In genomic region chr4:149571651-149572149, GRCm38 (mm10) we compare ENCODE assay signal across 8 mouse cellular contexts. TPM values are rescaled to one million over a fixed set of nuclear protein-coding genes. Genes with fewer than 3 reads are reported as not detected.
DNase-seq lines count a peak whose midpoint lies in the region; ATAC-seq lines count a peak whose summit lies in the region.
"Had no signal": no experiment of that assay in that cellular context is flagged by ENCODE, and none has a peak within 500 bp of the region (broad histone marks: within the 10 kb centered on the region; RNA-seq: fewer than 3 reads in every experiment).

No protein-coding gene starts in this region.

- DNase-seq in MN1 (ENCODE audit: low spot score) = peak; percentile 53
- DNase-seq in adrenal gland, postnatal 25 days = peak; percentile 41
- DNase-seq in neural tube, embryonic 10.5 days (ENCODE audit: extremely low spot score, low spot score) = no peak
- DNase-seq in retina, embryonic 14.5 days (ENCODE audit: low spot score) = no peak

- H3K4me1 ChIP-seq in heart, embryonic 13.5 days = peaks cover 39% of the 10 kb centered on the region
- H3K4me1 ChIP-seq in limb, embryonic 15.5 days = peaks cover 45% of the 10 kb centered on the region
- H3K4me1 ChIP-seq in midbrain, embryonic 16.5 days (ENCODE audit: control insufficient read depth, insufficient read depth, low read length) = peaks cover 4% of the 10 kb centered on the region

- no peak overlapping the region for H3K4me3 ChIP-seq in heart, embryonic 13.5 days
- no peak overlapping the region for H3K4me3 ChIP-seq in limb, embryonic 15.5 days
- H3K4me3 ChIP-seq in midbrain, embryonic 16.5 days (ENCODE audit: low read depth, low read length) = no peak overlapping the region

- no peaks in the 10 kb centered on the region for H3K9me3 ChIP-seq in heart, embryonic 13.5 days
- no peaks in the 10 kb centered on the region for H3K9me3 ChIP-seq in limb, embryonic 15.5 days
- H3K9me3 ChIP-seq in midbrain, embryonic 16.5 days (replicated peaks; ENCODE audit: control insufficient read depth, low read length, poor library complexity, severe bottlenecking) = no peaks in the 10 kb centered on the region

- 36% methylated on average over 8 of the region's 8 CpGs for WGBS in heart, embryonic 13.5 days
- 36% methylated on average over 8 of the region's 8 CpGs for WGBS in limb, embryonic 15.5 days
- 57% methylated on average over 8 of the region's 8 CpGs for WGBS in midbrain, embryonic 16.5 days

- no peak for ATAC-seq in heart, embryonic 13.5 days (ENCODE audit: extremely low read depth, insufficient number of reproducible peaks, low FRiP score, low TSS enrichment)
- peak; percentile 35; the same call in 1 of the 2 replicates for ATAC-seq in limb, embryonic 15.5 days (ENCODE audit: insufficient number of reproducible peaks, low FRiP score, low TSS enrichment, low read depth)
- no peak for ATAC-seq in midbrain, embryonic 16.5 days

- peaks cover 26% of the 10 kb centered on the region for H3K27me3 ChIP-seq in heart, embryonic 13.5 days (replicated peaks)
- 0 out of 2 replicates have a peak, but pooled peaks cover 4% of the 10 kb centered on the region for H3K27me3 ChIP-seq in limb, embryonic 15.5 days
- no peaks in the 10 kb centered on the region for H3K27me3 ChIP-seq in midbrain, embryonic 16.5 days (ENCODE audit: control insufficient read depth, insufficient read depth, low read depth, low read length)

- no peaks in the 10 kb centered on the region for H3K36me3 ChIP-seq in heart, embryonic 13.5 days
- H3K36me3 ChIP-seq in limb, embryonic 15.5 days = no peaks in the 10 kb centered on the region
- H3K36me3 ChIP-seq in midbrain, embryonic 16.5 days (ENCODE audit: control insufficient read depth, insufficient read depth, low read length) = no peaks in the 10 kb centered on the region

- peak overlapping the region; percentile 48 for H3K9ac ChIP-seq in heart, embryonic 13.5 days
- no peak overlapping the region for H3K9ac ChIP-seq in limb, embryonic 15.5 days
- H3K9ac ChIP-seq in midbrain, embryonic 16.5 days (ENCODE audit: low read depth, low read length) = no peak overlapping the region

- H3K27ac ChIP-seq in heart, embryonic 13.5 days (replicated peaks) = peak overlapping the region; percentile 3; the same call in 1 of the 2 replicates
- peak overlapping the region; percentile 71 for H3K27ac ChIP-seq in limb, embryonic 15.5 days
- H3K27ac ChIP-seq in midbrain, embryonic 16.5 days (ENCODE audit: low read length) = no peak overlapping the region
- H3K27ac ChIP-seq: macrophage had no signal

- H3K4me2 ChIP-seq in heart, embryonic 13.5 days = no peak overlapping the region
- H3K4me2 ChIP-seq in limb, embryonic 15.5 days = 0 out of 2 replicates have a peak overlapping the region, but pooled peaks have one; percentile 10
- H3K4me2 ChIP-seq in midbrain, embryonic 16.5 days (ENCODE audit: low read length) = no peak overlapping the region

RNA-seq across cellular contexts. Expression of gene Clstn1, which starts 14.6 kb away (rescaled TPM):
- total RNA-seq in adrenal gland, postnatal 25 days (2021) = 67.9 and 83.9 TPM in 2 replicates
- polyA plus RNA-seq in heart, embryonic 13.5 days (2015; fragmentation: Nextera tagmentation; extraction: Ambion mirVana) = 9.2 and 13.6 TPM in 2 replicates
- polyA plus RNA-seq in limb, embryonic 15.5 days (2015; fragmentation: Nextera tagmentation; extraction: Ambion mirVana) = 39.4 and 56.1 TPM in 2 replicates
- 80.2 and 99.8 TPM in 2 replicates for polyA plus RNA-seq in midbrain, embryonic 16.5 days (2015; fragmentation: Nextera tagmentation; extraction: Ambion mirVana)

RNA-seq across cellular contexts. Expression of gene Ctnnbip1, which starts 53.7 kb away (rescaled TPM):
- 24.6 and 39.4 TPM in 2 replicates for total RNA-seq in adrenal gland, postnatal 25 days (2021)
- 33.4 and 36.2 TPM in 2 replicates for polyA plus RNA-seq in heart, embryonic 13.5 days (2015; fragmentation: Nextera tagmentation; extraction: Ambion mirVana)
- polyA plus RNA-seq in limb, embryonic 15.5 days (2015; fragmentation: Nextera tagmentation; extraction: Ambion mirVana) = 58.9 and 64.4 TPM in 2 replicates
- 111 TPM in 2 replicates for polyA plus RNA-seq in midbrain, embryonic 16.5 days (2015; fragmentation: Nextera tagmentation; extraction: Ambion mirVana)

Comparison
In these comparisons a context has a peak if more than half of its experiments do, and no peak if none do; other contexts are left out.
1. DNase-seq: peak in MN1 (single experiment) and adrenal gland, postnatal 25 days (single experiment); none in neural tube, embryonic 10.5 days (single experiment) and retina, embryonic 14.5 days (single experiment).